Mouse (Mus musculus): ENCODE results near the gene Drap1.
"Not testable (repeated sequence)": the region's sequence is repeated elsewhere in the genome, so short reads cannot be mapped to it uniquely, and the experiment has no call there.

Gene Drap1

DNA sequence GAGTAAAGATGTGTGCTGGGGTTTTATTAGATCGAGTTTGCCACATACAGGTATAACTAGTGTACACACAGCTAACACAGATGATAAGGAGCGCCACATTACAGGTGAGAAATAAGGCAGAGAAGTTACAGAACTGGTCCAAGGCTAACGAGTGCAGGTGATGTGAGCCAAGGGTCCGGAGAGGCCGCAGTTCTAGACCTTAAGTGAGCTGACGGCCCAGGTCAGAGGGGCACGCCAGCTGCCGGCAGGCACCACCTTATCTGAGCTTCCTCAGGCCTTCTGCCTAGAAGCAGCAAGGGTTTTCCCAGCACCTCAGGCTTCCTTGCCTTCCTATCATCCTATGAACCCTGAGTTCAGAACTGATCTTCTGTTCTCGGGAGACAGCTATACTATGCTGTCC is 5.1 kb downstream of the Drap1 start:
- DNase-seq (ENCODE audit: low spot score): no peak

DNA sequence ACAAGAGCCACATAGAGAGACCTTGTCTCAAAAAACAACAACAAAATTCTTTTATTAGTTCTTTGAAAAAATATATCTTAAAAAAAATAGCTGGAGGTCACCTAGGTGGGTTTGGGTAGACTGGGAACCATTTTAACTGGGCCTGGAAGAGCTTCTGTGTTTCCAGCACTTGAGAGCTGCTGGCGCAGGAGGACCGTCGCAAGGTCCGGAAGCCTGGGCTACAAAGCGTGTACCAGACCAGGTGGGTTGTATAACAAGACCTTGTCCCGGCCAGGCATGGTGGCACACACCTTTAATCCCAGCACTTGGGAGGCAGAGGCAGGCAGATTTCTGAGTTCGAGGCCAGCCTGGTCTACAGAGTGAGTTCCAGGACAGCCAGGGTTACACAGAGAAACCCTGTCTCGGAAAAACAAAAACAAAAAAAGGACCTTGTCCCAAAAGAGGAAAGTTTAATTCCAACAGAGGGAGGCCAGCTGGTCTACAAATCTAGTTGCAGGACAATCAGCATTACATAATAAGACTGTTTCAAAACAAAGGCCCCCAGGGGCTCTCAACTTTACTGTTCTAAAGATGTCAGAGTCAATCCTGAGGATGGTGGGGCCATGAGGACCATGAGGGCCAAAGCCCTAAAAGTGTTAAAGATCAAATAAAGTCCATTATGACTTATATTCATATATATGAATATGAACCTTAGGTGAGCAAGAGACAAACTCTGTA is 5.9 kb downstream of the Drap1 start:
- no peak for DNase-seq (ENCODE audit: low spot score)

DNA sequence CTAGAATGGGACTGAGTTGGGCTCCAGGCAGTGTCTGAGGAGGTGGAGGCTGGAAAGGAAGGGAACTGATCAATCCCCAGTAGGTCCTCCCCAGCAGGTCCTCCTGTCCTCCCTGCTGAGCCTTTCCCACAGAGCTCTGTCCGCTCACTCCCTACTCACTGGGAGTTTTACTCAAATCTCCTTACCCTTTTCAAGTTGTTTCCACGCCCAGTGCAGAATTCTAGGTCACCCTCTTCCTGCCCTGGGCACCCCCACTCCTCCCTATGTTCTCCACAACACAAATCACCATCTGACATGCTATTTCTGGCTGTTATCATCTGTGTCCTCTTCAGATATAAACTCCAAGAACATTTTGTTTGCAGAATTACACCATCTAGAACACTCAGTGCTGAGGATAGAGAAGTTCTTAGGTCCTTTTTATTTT is 10.2 kb downstream of the Drap1 start:
- no peak for DNase-seq (ENCODE audit: low spot score)

DNA sequence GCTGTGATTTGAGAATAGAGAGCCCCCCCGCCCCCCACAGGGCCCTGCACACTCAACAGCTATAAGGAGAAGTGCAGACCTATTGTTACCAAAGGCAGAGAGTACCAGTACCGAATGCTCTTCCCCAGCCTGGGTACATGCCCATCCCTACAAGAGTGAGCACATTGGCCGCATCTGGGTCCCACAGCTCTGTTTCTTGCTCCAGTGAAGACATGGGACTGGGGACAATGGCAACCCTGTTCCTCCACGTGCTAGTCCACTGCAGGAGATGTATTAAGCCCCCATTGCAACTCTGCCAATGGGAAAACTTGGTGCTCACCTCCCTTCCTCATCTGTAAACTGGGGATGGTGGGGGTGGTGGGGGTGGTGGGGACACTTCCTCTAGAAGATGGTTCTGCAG is 10.9 kb downstream of the Drap1 start:
- no peak for DNase-seq (ENCODE audit: low spot score)

DNA sequence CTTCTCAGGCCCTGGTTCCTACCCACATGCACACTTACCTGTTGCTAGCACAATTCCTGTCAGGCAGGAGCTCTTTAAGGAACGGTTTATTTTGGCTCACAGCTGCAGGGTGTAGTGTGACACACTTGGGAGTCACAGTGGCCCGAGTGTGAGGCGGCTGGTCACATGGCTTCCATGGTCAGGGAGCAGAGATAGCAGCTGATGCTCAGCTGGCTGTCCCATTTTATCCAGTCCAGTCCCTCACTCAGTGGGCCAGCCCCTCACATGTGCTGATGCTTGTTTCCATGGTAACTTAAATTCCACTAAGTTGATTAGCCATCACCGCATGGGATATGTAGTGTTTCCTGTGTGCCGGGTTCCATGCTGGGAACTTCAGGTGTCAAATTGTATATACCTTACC is 12.8 kb downstream of the Drap1 start:
- no peak for DNase-seq (ENCODE audit: low spot score)

DNA sequence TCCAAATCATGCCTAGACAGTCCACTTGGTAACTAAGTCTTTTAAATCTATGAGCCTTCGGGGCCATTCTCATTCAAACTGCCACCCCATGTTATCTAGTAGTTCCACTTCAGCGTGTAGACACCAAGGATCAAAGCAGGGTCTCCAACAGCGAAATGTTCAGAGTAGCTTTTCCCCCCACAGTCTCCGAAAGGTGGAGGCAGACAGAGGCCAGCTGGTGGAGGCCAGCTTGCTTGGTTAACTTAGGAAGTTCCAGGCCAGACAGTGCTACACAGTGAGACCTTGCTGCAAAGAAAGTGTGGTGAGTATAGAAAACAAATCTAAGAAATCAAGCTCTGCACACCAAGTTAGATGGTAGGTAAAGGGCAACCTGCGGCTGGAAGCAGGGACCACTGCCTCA is 14.1 kb downstream of the Drap1 start:
- DNase-seq (ENCODE audit: low spot score): no peak

DNA sequence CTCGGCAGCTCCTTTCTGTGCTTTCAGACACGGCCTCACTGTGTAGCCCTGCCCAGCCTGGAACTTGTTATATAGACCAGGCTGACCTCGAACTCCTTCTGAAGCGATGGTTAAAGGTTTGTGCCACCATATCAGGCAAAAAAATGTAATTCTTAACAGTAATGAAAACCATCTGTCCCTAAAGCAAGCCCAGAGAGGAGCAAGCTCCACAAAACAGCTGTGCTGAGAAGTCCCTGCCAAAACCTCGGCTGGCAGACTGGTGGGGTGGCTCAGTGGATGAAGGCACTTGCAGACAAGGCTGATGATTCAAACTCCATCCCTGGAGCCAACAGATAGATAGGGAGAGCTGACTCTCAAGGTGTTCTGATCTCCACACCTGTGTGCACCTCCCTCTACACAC is 15.7 kb downstream of the Drap1 start:
- DNase-seq (ENCODE audit: low spot score): no peak

DNA sequence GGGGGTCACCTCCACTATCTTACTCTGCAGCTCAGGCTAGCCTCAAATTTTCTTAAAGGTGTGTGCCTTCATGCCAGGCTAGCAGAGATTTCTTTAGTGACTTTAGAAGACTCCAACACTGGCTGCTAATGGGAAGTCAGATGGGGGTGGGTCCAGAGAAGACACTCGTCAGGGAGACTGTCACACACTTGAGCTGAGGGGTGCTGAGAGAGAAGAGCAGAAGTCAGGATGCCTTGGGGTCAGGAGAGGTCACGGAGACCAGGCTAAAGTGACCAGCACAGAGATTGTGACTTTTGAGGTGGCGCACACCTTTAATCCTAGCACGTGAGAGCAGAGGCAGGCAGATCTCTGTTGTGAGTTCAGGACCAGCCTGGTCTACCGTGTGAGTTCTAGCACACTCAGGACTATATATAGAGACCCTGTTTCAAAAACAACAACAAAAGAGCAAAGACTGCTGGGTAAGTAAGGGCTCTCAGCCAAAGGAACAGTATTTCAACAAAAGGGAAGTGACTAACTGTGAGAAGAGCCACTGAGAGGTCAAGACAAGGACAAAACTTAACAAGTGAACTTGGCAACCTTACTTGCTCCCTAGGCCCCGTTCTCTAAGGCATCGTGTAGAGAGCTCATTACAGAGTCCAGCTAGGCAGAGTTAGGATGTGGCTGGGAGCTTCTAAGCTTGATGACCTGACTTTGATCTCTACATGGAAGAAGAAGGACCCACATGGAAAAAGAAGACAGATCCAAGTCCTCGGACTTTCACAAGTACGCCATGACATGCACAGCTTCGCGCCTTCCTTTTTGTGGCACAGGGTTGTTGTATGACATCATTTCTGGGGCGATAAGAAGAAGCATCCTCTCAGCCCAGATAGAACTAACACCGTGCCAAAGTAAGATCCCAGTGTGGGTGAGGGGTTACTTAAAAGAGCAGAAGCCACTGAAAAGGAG is 16.4 kb downstream of the Drap1 start:
- DNase-seq (ENCODE audit: low spot score): no peak

DNA sequence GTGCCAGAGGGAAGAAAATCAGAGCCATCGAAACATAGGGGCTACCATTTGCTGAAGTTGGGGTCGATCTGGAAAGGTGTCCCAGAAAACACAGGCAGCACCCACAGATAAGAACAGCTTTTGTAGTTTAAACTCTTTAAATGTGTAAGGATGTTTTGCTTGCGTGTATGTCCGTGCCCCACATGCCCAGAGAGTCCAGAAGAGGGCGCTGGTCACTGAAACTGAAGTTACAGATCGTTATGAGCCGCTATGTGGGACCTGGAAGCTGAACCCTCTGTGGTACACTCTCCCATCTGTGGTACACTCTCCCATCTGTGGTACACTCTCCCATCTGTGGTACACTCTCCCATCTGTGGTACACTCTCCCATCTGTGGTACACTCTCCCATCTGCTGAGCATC is 17.6 kb downstream of the Drap1 start:
- peak; percentile 82 for DNase-seq (ENCODE audit: low spot score)

DNA sequence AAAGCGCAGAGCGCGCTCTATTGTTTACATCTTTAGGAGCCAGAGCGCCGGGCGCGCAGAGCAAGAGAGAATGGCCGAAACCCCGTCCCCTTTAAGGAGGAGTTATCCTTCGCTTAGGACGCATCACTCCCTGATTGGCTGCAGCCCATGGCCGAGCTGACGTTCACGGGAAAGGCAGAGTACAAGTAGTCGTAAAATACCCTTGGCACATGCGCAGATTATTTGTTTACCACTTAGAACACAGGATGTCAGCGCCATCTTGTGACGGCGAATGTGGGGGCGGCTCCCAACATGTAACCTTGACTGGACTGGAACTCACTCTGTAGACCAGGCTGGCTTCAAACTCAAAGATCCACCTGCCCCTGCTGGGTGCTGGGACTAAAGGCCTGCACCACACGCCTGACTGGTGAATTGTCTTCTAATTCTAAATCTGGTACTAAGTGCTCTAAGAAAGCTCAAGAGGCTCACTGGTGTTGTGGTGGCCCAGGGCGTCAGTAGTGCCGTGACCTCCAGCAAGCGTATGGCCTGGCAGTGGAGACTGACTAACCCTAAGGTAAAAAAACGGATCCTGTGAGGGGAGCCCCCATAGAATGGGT is 18.1 kb downstream of the Drap1 start:
- peak; percentile 55 for DNase-seq (ENCODE audit: low spot score)

DNA sequence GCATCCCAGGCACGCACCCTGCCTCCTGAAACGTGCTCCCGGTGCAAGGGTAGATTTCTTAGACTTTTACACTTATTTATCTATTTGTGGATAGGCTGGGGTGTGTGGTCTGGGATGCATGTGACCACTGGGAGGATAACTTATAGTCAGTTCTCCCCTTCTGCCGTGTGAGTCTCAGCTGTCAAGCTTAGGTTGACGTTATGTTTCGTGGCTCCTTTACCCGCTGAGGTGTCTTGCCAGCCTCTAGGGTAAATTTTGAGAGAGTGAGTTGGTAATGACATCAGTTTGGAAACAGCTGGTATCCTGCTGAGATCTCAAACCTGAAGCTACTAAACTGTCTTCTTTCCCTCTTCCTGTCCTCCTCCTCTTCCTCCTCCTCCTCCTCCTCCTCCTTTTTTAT is 18.9 kb downstream of the Drap1 start:
- peak; percentile 16 for DNase-seq (ENCODE audit: low spot score)

DNA sequence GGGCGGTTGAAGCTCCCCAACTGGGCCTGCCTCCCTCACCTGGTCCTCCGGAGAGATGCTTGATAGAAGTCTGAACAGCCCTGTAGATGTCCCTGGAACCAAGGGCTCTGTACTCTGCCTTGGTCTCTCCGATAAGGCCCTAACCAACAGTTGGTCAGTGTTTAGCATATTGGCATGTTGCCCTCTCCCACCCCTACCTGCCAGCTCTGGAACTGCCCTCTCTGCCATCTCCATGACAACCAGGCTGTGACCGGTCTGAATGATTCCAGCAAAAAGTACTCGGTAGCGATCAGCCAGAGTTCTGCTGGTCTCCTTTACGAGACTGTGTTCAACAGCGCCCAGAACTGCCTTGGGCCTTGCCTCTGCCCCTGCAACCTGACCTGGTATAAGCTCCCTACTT is 22.5 kb downstream of the Drap1 start, which contains the start of gene Tsga10ip:
Gene Tsga10ip (minus strand): TSS at position 234 of the 400 bp plus-strand sequence.
- DNase-seq (ENCODE audit: low spot score): no peak

DNA sequence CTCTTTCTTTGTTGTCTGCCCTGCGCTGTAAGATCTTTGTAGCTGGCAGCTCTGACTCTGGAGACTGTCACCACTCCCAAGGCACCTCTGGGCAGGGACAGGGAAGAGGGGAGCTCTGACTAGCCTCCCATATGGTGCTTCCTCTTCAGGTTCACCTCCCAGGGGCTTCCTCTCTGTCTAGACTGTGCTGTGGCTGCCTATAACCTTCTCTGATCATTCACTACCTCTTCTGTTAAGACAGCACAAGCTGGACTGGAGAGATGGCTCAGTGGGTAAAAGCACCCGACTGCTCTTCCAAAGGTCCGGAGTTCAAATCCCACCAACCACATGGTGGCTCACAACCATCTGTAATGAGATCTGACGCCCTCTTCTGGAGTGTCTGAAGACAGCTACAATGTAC is 23.7 kb downstream of the Drap1 start:
- DNase-seq (ENCODE audit: low spot score): not testable (repeated sequence)

DNA sequence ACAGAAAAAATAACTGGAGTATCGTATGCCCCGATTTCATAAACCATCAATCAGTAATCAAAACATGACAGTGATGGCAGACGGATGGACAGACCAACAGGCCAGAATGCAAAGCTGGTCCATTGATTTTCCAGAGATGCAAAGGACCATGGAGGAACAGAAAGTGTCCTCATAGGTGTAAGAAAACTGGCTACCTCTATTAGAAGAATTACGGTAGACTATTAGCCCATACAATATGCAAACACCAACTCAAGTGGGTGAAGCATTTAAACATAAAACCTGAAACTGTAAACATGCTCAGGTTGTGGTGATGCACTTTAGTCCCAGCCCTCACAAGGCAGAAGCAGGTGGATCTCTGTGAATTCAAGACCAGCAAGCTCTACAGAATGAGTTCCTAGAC is 29.4 kb downstream of the Drap1 start:
- no peak for DNase-seq (ENCODE audit: low spot score)

DNA sequence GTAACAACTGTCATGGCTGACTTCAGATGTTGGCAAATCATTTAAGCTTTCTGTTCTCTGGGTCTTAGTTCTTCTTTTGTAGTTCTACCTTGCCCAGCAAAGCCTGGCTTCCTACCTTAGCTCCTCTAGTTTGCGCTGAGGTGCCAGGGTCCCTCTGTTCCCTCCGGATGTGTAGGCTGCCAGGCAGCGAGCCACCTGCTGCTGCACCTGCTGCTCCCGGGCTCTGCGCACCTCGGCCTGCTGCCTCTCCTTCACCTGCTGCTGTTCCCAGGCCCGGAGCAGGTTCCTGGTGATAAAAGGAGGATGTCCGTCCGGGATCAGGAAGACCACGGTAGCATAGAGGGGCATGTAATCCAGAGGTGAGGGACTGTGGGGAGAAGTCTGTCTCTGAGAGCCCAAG is 30.6 kb downstream of the Drap1 start:
- no peak for DNase-seq (ENCODE audit: low spot score)

DNA sequence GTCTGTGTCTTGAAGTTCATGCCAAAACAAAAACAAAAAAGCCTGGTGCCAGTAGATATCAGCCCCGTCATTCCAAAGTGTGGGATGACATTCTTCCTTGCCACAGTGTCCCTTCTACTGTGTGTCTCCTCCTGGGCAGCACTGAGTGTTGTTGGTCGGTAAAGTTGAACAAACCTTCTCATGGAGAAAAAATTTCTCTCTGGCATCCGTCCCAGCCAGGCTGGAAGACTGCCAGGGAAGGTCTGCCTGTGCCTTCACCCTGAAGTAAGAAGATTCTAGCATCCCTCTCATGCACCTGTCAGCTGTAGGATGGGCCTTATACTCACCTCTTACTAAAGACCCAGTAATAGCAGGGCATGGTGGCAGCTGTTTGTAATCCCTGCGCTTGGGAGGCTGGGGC is 31.9 kb downstream of the Drap1 start:
- DNase-seq (ENCODE audit: low spot score): no peak

DNA sequence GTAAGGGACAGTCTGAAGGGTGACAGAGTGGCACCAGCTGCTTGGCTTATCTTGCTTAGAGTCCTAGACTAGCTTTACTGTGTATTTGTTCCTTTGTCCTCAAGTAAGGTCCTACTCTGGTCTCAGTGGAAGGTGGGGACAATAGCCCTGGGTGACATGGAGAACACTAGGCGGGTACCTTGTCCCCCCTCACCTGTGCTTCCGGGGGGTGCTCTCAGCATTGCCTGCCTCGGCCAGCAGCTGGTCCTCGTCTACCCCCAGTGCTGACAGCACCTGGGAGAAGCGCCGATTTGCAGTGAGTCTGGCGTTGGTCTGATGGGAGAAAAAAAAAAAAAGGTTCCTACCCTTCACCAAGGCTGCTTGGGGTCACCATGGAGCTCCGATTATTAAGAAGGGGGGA is 34.4 kb downstream of the Drap1 start:
- DNase-seq (ENCODE audit: low spot score): no peak

DNA sequence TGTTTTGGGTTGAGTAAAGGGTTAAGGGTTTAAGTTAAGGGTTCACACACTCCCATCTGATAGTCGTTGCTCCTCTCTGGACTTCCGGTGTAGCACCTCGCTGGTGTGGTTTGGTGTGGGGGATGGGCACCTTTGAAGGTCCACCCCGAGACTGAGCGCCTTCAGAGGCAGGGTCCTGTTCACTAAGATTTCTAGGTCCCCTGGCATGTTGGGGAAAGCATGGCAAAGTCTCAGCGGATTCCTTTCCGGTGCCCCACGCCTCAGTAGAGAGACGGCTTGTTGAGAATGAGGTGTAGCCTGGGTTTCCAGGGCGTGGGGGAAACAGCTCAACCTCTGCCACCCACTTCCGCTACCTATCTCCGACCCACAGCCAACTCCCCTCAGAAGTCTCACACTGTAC is 35.1 kb downstream of the Drap1 start:
- peak; percentile 47 for DNase-seq (ENCODE audit: low spot score)

DNA sequence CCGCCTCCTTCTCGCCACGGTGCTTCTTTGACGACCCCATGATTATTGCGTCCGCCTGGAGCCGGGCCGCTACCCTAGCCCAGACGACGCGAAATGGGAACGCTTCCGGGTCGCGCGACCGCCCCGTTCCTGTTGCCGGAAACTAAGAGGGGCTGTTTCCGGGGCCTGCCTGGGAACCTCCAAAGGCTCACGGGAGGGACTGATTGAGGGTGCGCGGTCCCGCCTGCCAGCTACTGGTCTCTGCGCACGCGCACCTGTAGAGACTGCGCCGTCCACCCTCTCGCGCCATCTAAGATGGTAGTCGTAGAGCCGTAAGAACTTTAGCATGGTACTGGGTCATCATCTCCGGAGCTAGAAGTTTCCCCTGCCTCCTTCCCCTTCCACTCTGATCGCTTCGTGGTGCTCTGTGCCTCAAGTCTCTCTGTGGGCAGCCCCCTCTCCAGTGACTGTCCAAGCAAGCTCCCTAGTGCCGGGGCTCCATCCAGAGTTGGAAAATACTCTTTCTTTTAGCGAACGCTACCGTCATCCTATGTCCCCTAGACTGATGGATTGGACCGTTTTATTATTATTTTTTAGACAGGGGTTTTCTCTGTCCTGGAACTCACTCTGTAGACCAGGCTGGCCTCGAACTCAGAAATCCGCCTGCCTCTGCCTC is 36.1 kb downstream of the Drap1 start, which contains the start of gene Sart1:
Gene Sart1 (minus strand): TSS at position 116 of the 655 bp plus-strand sequence.
- peak; percentile 98 for DNase-seq (ENCODE audit: low spot score)

DNA sequence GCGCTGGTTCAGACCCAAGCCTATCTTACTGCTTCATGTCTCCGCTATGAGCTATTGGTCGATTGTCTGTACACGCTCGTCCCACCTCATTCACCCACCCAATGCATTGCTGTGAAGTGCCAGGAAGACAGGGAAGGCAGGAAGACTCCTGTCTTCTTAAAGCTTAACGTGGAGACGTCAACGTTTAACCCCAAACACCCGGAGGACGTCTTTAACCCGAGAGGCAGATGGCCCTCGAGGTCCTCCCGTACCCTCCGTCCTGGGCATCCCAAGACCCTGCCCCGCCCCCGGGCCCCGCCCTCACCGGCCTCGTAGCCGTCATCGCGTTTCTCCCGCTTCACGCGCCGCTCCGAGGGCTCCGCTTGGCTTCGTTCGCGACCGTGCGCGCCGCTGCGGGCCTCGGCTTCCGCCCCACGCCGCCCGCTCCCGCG is 36.8 kb downstream of the Drap1 start:
- DNase-seq (ENCODE audit: low spot score): peak; percentile 27

DNA sequence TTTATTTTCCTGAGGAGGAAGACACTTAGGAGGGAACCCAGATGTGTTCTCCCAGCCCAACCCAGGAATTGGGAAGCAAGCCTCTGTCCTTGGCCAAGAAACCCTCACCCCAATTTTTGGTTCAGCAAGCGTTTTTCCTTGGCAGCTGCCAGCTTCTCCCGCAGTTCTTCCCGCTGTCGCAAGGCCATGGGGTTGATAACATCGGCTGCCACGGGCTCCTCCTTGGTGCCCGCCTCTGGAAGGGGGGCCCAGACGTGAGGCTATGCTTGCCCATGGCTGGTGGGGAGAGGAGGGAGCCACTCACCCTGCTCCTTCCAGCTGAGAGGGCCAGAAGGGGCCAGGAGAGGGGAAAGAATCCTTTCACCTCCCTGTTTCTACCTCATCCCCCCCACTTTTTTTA is 40.1 kb downstream of the Drap1 start:
- no peak for DNase-seq (ENCODE audit: low spot score)

DNA sequence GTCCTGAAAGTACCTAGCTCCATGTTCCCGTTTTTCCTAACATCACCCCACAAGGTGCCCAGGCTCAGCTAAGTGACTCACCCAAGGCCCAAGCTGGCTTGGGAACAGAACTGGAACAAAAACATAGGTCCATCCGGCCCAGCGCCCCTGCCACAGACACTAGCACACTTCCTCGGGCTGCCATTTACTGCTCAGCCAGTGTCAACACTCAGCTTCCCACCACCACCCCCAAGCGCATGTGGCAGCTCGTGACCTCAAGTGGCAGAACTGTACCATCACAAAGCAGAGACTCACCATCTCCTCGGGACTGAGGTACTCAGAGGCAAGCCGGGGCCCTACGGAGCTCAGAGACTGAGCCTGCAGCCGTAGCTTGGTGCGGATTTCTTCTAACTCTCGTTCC is 41.5 kb downstream of the Drap1 start:
- no peak for DNase-seq (ENCODE audit: low spot score)

Data from embryo, embryonic 10 days (tissue).